Mouse (Mus musculus): ENCODE measurements around the gene Mettl16.

GRCm38 (mm10) chr11:74751352-74752066, 19.1 kb upstream of the Mettl16 start:
- no peak for TF ChIP-seq GATA2 (IDR thresholded peaks at IDR 0.05; ENCODE audit: borderline replicate concordance, low read depth, low read length)
- TF ChIP-seq CTCF (IDR thresholded peaks at IDR 0.05; ENCODE audit: low read depth, low read length) = no peak
